Mouse (Mus musculus): Measurements from ENCODE around the gene Cxcl2.

- TF ChIP-seq POLR2A (IDR thresholded peaks at IDR 0.05; ENCODE audit: borderline replicate concordance, low read depth, low read length) (no peak), CTCF (IDR thresholded peaks at IDR 0.05; ENCODE audit: low read depth, low read length) (no peak)
These were observed 28.2 kb downstream of the Cxcl2 start for GRCm38 (mm10) chr5:90931911-90932310.

Data from bone marrow macrophage, adult 2 months (primary cell).